Mouse (Mus musculus) CH12.LX (cell line): ENCODE results near the gene Tmem259. TPM values are rescaled to one million over a fixed set of nuclear protein-coding genes. Genes with fewer than 3 reads are reported as not detected.

Source experiments
- DNase-seq: peaks from one replicate; pipeline ENCODE4 v3.0.0-alpha.2; 2013; ENCODE audit errors: extremely low read depth
- H3K27ac ChIP-seq: 2 replicates; pipeline ENCODE4 v1.5.1; 2012; ENCODE audit warnings: low read depth, mild to moderate bottlenecking, control low read depth, moderate library complexity; ENCODE audit not compliant: insufficient read depth
- H3K27me3 ChIP-seq: replicated peaks from 2 replicates; pipeline ENCODE3; 2012; ENCODE audit warnings: inconsistent platforms
- H3K36me3 ChIP-seq, 2 experiments: replicated peaks in 1 of 2; 2 replicates each; pipeline versions ENCODE3 to v1.6.1; 2012; ENCODE audit warnings: inconsistent platforms in 1 of 2, low read length in 1 of 2, mild to moderate bottlenecking in 1 of 2, mixed read lengths in 1 of 2, moderate library complexity in 1 of 2; ENCODE audit not compliant: control insufficient read depth in 1 of 2, insufficient read depth in 1 of 2
- H3K4me1 ChIP-seq, 2 experiments: 2 replicates each; pipeline ENCODE4 v1.6.1; 2012; ENCODE audit warnings: inconsistent platforms in 1 of 2, moderate library complexity in 1 of 2; ENCODE audit not compliant: insufficient read depth in 2 of 2, control insufficient read depth in 1 of 2
- H3K4me2 ChIP-seq: 2 replicates; pipeline ENCODE4 v1.6.1; 2012; ENCODE audit warnings: low read depth, mild to moderate bottlenecking, control low read depth; ENCODE audit not compliant: poor library complexity, insufficient read depth, severe bottlenecking
- H3K4me3 ChIP-seq, 3 experiments: fragments of 150-350 bp in 1 of 3; sonication (generic) in 1 of 3; replicated peaks in 1 of 3; 2 replicates each; pipeline versions ENCODE3 to v1.5.1; 2011 to 2012; ENCODE audit warnings: low read depth in 2 of 3, low read length in 2 of 3, mild to moderate bottlenecking in 2 of 3, moderate library complexity in 2 of 3, control low read depth in 1 of 3, improper control_type of control experiment in 1 of 3, inconsistent platforms in 1 of 3, mixed read lengths in 1 of 3; ENCODE audit not compliant: poor library complexity in 1 of 3
- H3K79me2 ChIP-seq: replicated peaks from 2 replicates; pipeline ENCODE4 v1.6.1; 2012; ENCODE audit warnings: mild to moderate bottlenecking, moderate library complexity; ENCODE audit not compliant: control insufficient read depth, poor library complexity, insufficient read depth, severe bottlenecking; ENCODE audit errors: extremely low read depth
- H3K9ac ChIP-seq: 2 replicates; pipeline ENCODE4 v1.6.1; 2012; ENCODE audit warnings: low read depth, mild to moderate bottlenecking, control low read depth, moderate library complexity; ENCODE audit not compliant: insufficient read depth
- H3K9me3 ChIP-seq: replicated peaks from 2 replicates; pipeline ENCODE3; 2012; ENCODE audit warnings: low read length, inconsistent platforms, mixed read lengths
- BHLHE40 ChIP-seq: IDR thresholded peaks from 2 replicates; pipeline ENCODE4 v1.6.1; 2011; ENCODE audit warnings: mild to moderate bottlenecking, low read depth, low read length, improper control_type of control experiment
- CTCF ChIP-seq, 2 experiments: IDR thresholded peaks in 1 of 2; conservative IDR thresholded peaks in 1 of 2; 2 replicates each; pipeline ENCODE4 v1.5.1; 2011 to 2012; ENCODE audit warnings: low read depth in 2 of 2, low read length in 2 of 2, improper control_type of control experiment in 1 of 2, inconsistent platforms in 1 of 2, mild to moderate bottlenecking in 1 of 2, moderate library complexity in 1 of 2
- EP300 ChIP-seq: IDR thresholded peaks from 2 replicates; pipeline ENCODE4 v1.6.1; 2011; ENCODE audit warnings: low read length, improper control_type of control experiment
- ETS1 ChIP-seq: conservative IDR thresholded peaks from 2 replicates; pipeline ENCODE4 v1.6.1; 2012; ENCODE audit warnings: low read depth, mild to moderate bottlenecking, inconsistent platforms, low read length, improper control_type of control experiment, moderate library complexity
- GABPA ChIP-seq: IDR thresholded peaks from 2 replicates; pipeline ENCODE4 v1.6.1; 2012; ENCODE audit warnings: low read depth, low read length, improper control_type of control experiment, inconsistent platforms; ENCODE audit not compliant: insufficient replicate concordance
- KAT2A ChIP-seq: IDR thresholded peaks from 2 replicates; pipeline ENCODE4 v1.6.1; 2012; ENCODE audit warnings: low read length, improper control_type of control experiment, inconsistent platforms; ENCODE audit not compliant: insufficient replicate concordance
- MAFK ChIP-seq: IDR thresholded peaks from 2 replicates; pipeline ENCODE4 v1.6.1; 2011; ENCODE audit warnings: low read length, improper control_type of control experiment; ENCODE audit not compliant: insufficient replicate concordance
- MAX ChIP-seq: IDR thresholded peaks from 2 replicates; pipeline ENCODE4 v1.6.1; 2011; ENCODE audit warnings: low read length, improper control_type of control experiment
- MEF2A ChIP-seq: IDR thresholded peaks from 2 replicates; pipeline ENCODE4 v1.6.1; 2014; ENCODE audit warnings: low read depth, mild to moderate bottlenecking, inconsistent platforms, low read length, improper control_type of control experiment, borderline replicate concordance
- MXI1 ChIP-seq: IDR thresholded peaks from 2 replicates; pipeline ENCODE4 v1.6.1; 2011; ENCODE audit warnings: mild to moderate bottlenecking, low read depth, low read length, improper control_type of control experiment
- MYC ChIP-seq: IDR thresholded peaks from 2 replicates; pipeline ENCODE4 v1.6.1; 2011; ENCODE audit warnings: low read depth, mild to moderate bottlenecking, improper control_type of control experiment, low read length
- POLR2A ChIP-seq: IDR thresholded peaks from 2 replicates; pipeline ENCODE4 v1.6.1; 2011; ENCODE audit warnings: low read depth, mild to moderate bottlenecking, improper control_type of control experiment, low read length
- TBP ChIP-seq: conservative IDR thresholded peaks from 2 replicates; pipeline ENCODE4 v1.6.1; 2011; ENCODE audit warnings: low read depth, low read length, improper control_type of control experiment
- TCF12 ChIP-seq: IDR thresholded peaks from 2 replicates; pipeline ENCODE4 v1.6.1; 2014; ENCODE audit warnings: low read depth, mild to moderate bottlenecking, inconsistent platforms, low read length, improper control_type of control experiment
- ZMIZ1 ChIP-seq: IDR thresholded peaks from 2 replicates; pipeline ENCODE4 v1.6.1; 2012; ENCODE audit warnings: low read depth, mild to moderate bottlenecking, inconsistent platforms, low read length, improper control_type of control experiment
- ZNF384 ChIP-seq: IDR thresholded peaks from 2 replicates; pipeline ENCODE4 v1.6.1; 2012; ENCODE audit warnings: low read depth, low read length, improper control_type of control experiment, inconsistent platforms
- dilution Hi-C: fragments of 300-500 bp; cut with MboI; formaldehyde crosslinking; loops from 2 replicates; pipeline ENCODE4 v1.14.3; 2020; ENCODE audit warnings: low sequenced_read_pairs; ENCODE audit not compliant: extremely low pct_unique_long_range_greater_than_20kb, extremely low pct_ligation_motif_present
- in situ Hi-C: fragments of 300-500 bp; cut with MboI; formaldehyde crosslinking; loops from 3 replicates; pipeline ENCODE4 v1.14.3; 2019; ENCODE audit warnings: low sequenced_read_pairs, low pct_ligation_motif_present, low pct_unique_long_range_greater_than_20kb, mixed read lengths
- polyA plus RNA-seq: library from polyadenylated mRNA; unstranded; fragments of >175 nt; gene quantifications from 2 replicates; pipeline ENCODE4 v1.2.1, GENCODE M21; 2012; ENCODE audit warnings: low read depth; ENCODE audit not compliant: insufficient read length
- total RNA-seq, 2 experiments: library from RNA; depleted of rRNA; stranded (reverse); fragments of 300-350 nt in 1 of 2; fragments of >200 nt in 1 of 2; gene quantifications; 2 replicates each; pipeline ENCODE4 v1.2.3; 2012 to 2014

Gene Tmem259
- total and polyA plus RNA-seq, 3 experiments, result 50.1 to 84.2 (median 71.7) TPM

GRCm38 (mm10) chr10:80018739-80019297, 34.7 kb upstream of the Tmem259 start:
- no peak for DNase-seq
- no peak overlapping the region for H3K27ac ChIP-seq
- no peaks in the 10 kb centered on the region for H3K9me3 ChIP-seq
- H3K9ac ChIP-seq, result no peak overlapping the region
- in situ Hi-C loops (no loop called here), dilution Hi-C loops (no loop called here)
- peak overlapping the region; percentile 0; the same call in 1 of the 2 replicates for H3K4me2 ChIP-seq
- peaks cover 36 to 69% of the 10 kb centered on the region in 2 experiments for H3K36me3 ChIP-seq
- peaks cover 18 to 43% of the 10 kb centered on the region in 2 experiments for H3K4me1 ChIP-seq
- H3K79me2 ChIP-seq, result peaks cover 8% of the 10 kb centered on the region
- no peaks in the 10 kb centered on the region for H3K27me3 ChIP-seq
- TF ChIP-seq MAFK, result no peak
- no peak for TF ChIP-seq TBP
- TF ChIP-seq ZMIZ1, result no peak
- TF ChIP-seq MXI1, result no peak
- TF ChIP-seq MAX, result no peak
- TF ChIP-seq GABPA, result no peak
- TF ChIP-seq ZNF384, result no peak
- TF ChIP-seq MEF2A, result no peak
- TF ChIP-seq CTCF (conservative IDR thresholded peaks at IDR 0.05 in 1 of 2, IDR thresholded peaks at IDR 0.05 in 1 of 2; ENCODE audit: low read depth in 2 of 2, low read length in 2 of 2), result no peak
- TF ChIP-seq EP300, result no peak
- no peak for TF ChIP-seq ETS1
- H3K4me3 ChIP-seq, result no peak overlapping the region

GRCm38 (mm10) chr10:80017771-80018170, 33.6 kb upstream of the Tmem259 start:
- Histone ChIP-seq H3K4me1 (peaks cover 12 to 34% of the 10 kb centered on the region in 2 experiments), H3K27ac (peak overlapping the region; percentile 62), H3K4me2 (peak overlapping the region; percentile 85), H3K79me2 (peaks cover 8% of the 10 kb centered on the region), H3K36me3 (peaks cover 44 to 76% of the 10 kb centered on the region in 2 experiments), H3K9ac (peak overlapping the region; percentile 86), H3K9me3 (no peaks in the 10 kb centered on the region), H3K27me3 (no peaks in the 10 kb centered on the region), H3K4me3 (peak overlapping the region; percentile 11 to 80 (median 77))
- no peak for DNase-seq
- in situ Hi-C loops (no loop called here), dilution Hi-C loops (no loop called here)
- TF ChIP-seq KAT2A (no peak), POLR2A (no peak), MYC (no peak), BHLHE40 (no peak), TCF12 (no peak), MXI1 (no peak)
